Mouse (Mus musculus) megakaryocyte, embryonic 14.5 days (primary cell): ENCODE measurements around the gene Chsy1.

Source experiments
- FLI1 ChIP-seq: IDR thresholded peaks from 2 replicates; pipeline ENCODE4 v1.6.1; 2012; ENCODE audit warnings: low read length, inconsistent platforms, mixed read lengths
- GATA1 ChIP-seq: IDR thresholded peaks from 3 replicates; pipeline ENCODE4 v1.6.1; 2012; ENCODE audit warnings: mixed read lengths, low read length, inconsistent platforms, borderline replicate concordance

GRCm38 (mm10) chr7:66169476-66169875, 60.2 kb downstream of the Chsy1 start:
- TF ChIP-seq FLI1 (no peak), GATA1 (no peak)
